Mouse (Mus musculus): ENCODE measurements around the gene Tmigd3. TPM values are rescaled to one million over a fixed set of nuclear protein-coding genes. Genes with fewer than 3 reads are reported as not detected.

Gene Tmigd3
- polyA plus RNA-seq, 1 experiment, result not detected

DNA sequence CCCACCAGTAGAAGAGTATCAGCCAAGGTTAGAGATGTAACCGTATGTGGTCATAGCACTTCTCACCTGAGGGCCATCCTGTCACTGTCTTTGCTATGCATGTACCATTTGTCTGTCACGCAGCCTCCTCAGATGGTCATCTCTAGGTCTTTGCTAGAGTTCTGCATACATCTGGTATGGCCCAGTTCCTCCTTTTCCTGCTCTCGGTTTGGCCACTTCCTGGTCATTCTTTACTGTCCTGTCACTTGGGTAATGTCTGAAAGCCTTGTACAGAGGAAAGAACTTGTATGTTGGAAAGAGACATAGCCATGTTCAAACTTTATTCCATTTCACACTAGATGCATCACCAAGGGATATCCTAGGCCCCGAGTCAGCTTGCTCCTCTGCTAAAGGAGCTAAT lies 30.9 kb upstream of the Tmigd3 start:
- H3K4me1 ChIP-seq (ENCODE audit: control insufficient read depth, insufficient read depth, low read length), result peaks cover 28% of the 10 kb centered on the region
- H3K27ac ChIP-seq (ENCODE audit: insufficient read depth, low read depth, low read length), result peak overlapping the region; percentile 66
- no peak overlapping the region for H3K4me3 ChIP-seq (ENCODE audit: insufficient read depth, low read length)
- no peak for TF ChIP-seq CTCF (IDR thresholded peaks at IDR 0.05; ENCODE audit: low read depth, low read length)
- TF ChIP-seq POLR2A (IDR thresholded peaks at IDR 0.05; ENCODE audit: borderline replicate concordance, low read depth, low read length), result no peak

GRCm38 (mm10) chr3:105846294-105847069 lies 24.2 kb upstream of the Tmigd3 start:
- H3K27ac ChIP-seq (ENCODE audit: insufficient read depth, low read depth, low read length), result no peak overlapping the region
- TF ChIP-seq POLR2A (IDR thresholded peaks at IDR 0.05; ENCODE audit: borderline replicate concordance, low read depth, low read length) (no peak), CTCF (IDR thresholded peaks at IDR 0.05; ENCODE audit: low read depth, low read length) (no peak)
- H3K4me1 ChIP-seq (ENCODE audit: control insufficient read depth, insufficient read depth, low read length), result peaks cover 16% of the 10 kb centered on the region
- H3K4me3 ChIP-seq (ENCODE audit: insufficient read depth, low read length), result no peak overlapping the region

DNA sequence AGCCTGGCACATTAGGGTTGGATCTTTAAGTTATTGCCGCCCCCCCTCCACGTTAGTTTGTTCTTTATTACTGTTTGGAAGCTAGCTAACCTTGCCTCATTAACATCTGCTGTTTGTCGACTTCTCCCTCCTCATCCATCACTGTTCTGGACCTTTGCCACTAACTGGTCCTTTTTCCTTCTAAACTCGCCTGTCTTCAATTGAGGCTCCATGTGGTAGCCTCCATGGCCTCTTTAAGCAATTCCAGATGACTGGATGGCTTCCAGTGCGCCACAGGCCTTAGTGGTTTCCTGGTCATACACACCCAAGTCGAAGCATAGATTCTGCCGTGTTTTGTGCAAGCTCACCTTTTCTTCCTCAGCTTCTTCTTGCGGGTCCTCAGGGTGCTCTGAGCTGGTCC lies 16.9 kb upstream of the Tmigd3 start:
- peaks cover 14% of the 10 kb centered on the region for H3K4me1 ChIP-seq (ENCODE audit: control insufficient read depth, insufficient read depth, low read length)
- TF ChIP-seq CTCF (IDR thresholded peaks at IDR 0.05; ENCODE audit: low read depth, low read length) (no peak), POLR2A (IDR thresholded peaks at IDR 0.05; ENCODE audit: borderline replicate concordance, low read depth, low read length) (no peak)
- no peak overlapping the region for H3K4me3 ChIP-seq (ENCODE audit: insufficient read depth, low read length)
- H3K27ac ChIP-seq (ENCODE audit: insufficient read depth, low read depth, low read length), result no peak overlapping the region

GRCm38 (mm10) chr3:105854786-105855185 lies 15.9 kb upstream of the Tmigd3 start:
- TF ChIP-seq CTCF (IDR thresholded peaks at IDR 0.05; ENCODE audit: low read depth, low read length) (no peak), POLR2A (IDR thresholded peaks at IDR 0.05; ENCODE audit: borderline replicate concordance, low read depth, low read length) (no peak)
- peaks cover 12% of the 10 kb centered on the region for H3K4me1 ChIP-seq (ENCODE audit: control insufficient read depth, insufficient read depth, low read length)
- H3K4me3 ChIP-seq (ENCODE audit: insufficient read depth, low read length), result no peak overlapping the region
- H3K27ac ChIP-seq (ENCODE audit: insufficient read depth, low read depth, low read length), result no peak overlapping the region

DNA sequence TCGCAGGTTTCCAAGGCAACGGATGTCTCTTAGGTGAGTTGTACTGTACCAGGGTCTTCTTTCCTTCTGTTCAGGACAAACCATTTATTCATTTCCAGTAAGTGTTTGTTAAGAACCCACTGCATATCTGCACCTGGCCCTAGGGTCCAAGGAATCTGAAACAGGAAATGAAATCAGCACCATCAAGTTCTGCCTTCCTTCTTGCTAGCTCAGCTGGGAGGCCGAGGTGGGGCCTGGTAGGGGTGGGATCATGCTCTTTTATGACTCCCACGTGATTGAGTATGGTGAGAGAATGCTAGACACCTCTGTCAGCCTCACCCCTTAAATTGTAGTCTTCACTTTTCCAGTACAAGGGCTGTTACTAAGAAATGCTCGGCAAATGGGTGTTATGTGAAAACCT lies 13.2 kb upstream of the Tmigd3 start:
- Histone ChIP-seq H3K4me1 (ENCODE audit: control insufficient read depth, insufficient read depth, low read length) (peaks cover 18% of the 10 kb centered on the region), H3K27ac (ENCODE audit: insufficient read depth, low read depth, low read length) (no peak overlapping the region), H3K4me3 (ENCODE audit: insufficient read depth, low read length) (no peak overlapping the region)
- TF ChIP-seq POLR2A (IDR thresholded peaks at IDR 0.05; ENCODE audit: borderline replicate concordance, low read depth, low read length), result no peak
- no peak for TF ChIP-seq CTCF (IDR thresholded peaks at IDR 0.05; ENCODE audit: low read depth, low read length)

GRCm38 (mm10) chr3:105861747-105862366 lies 8.8 kb upstream of the Tmigd3 start:
- Histone ChIP-seq H3K4me1 (ENCODE audit: control insufficient read depth, insufficient read depth, low read length) (peaks cover 33% of the 10 kb centered on the region), H3K4me3 (ENCODE audit: insufficient read depth, low read length) (no peak overlapping the region), H3K27ac (ENCODE audit: insufficient read depth, low read depth, low read length) (no peak overlapping the region)
- TF ChIP-seq CTCF (IDR thresholded peaks at IDR 0.05; ENCODE audit: low read depth, low read length) (no peak), POLR2A (IDR thresholded peaks at IDR 0.05; ENCODE audit: borderline replicate concordance, low read depth, low read length) (no peak)

- peaks cover 34% of the 10 kb centered on the region for H3K4me1 ChIP-seq (ENCODE audit: control insufficient read depth, insufficient read depth, low read length)
Observed at GRCm38 (mm10) chr3:105864123-105864522, 6.6 kb upstream of the Tmigd3 start.

DNA sequence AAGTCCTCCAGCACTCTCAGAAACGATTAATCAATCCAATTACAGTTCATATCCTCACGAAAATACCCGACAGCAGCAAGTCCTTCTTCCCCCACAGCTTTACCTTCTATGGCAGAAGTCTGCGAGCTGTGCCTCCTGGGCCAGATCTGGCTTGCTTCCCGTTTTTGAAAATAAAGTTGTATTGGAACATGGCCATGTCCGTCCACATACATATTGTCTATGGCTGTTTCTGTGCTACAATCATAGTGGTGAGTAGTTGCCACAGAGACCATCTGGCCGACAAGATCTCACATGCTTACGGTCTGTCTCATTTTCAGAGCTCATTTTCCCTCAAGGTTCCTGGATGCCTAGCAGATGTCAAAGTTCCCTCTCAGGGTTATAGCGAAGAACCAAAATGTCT lies 5.6 kb upstream of the Tmigd3 start:
- H3K4me1 ChIP-seq (ENCODE audit: control insufficient read depth, insufficient read depth, low read length), result peaks cover 34% of the 10 kb centered on the region
- TF ChIP-seq CTCF (IDR thresholded peaks at IDR 0.05; ENCODE audit: low read depth, low read length), result no peak
- TF ChIP-seq POLR2A (IDR thresholded peaks at IDR 0.05; ENCODE audit: borderline replicate concordance, low read depth, low read length), result no peak

More at GRCm38 (mm10) chr3:105864123-105864522, 6.6 kb upstream of the Tmigd3 start:
- Histone ChIP-seq H3K27ac (ENCODE audit: insufficient read depth, low read depth, low read length) (no peak overlapping the region), H3K4me3 (ENCODE audit: insufficient read depth, low read length) (no peak overlapping the region)
- TF ChIP-seq POLR2A (IDR thresholded peaks at IDR 0.05; ENCODE audit: borderline replicate concordance, low read depth, low read length) (no peak), CTCF (IDR thresholded peaks at IDR 0.05; ENCODE audit: low read depth, low read length) (no peak)

GRCm38 (mm10) chr3:105868135-105868534 lies 2.6 kb upstream of the Tmigd3 start:
- no peak overlapping the region for H3K4me3 ChIP-seq (ENCODE audit: insufficient read depth, low read length)
- TF ChIP-seq CTCF (IDR thresholded peaks at IDR 0.05; ENCODE audit: low read depth, low read length) (no peak), POLR2A (IDR thresholded peaks at IDR 0.05; ENCODE audit: borderline replicate concordance, low read depth, low read length) (no peak)
- no peak overlapping the region for H3K27ac ChIP-seq (ENCODE audit: insufficient read depth, low read depth, low read length)
- peaks cover 33% of the 10 kb centered on the region for H3K4me1 ChIP-seq (ENCODE audit: control insufficient read depth, insufficient read depth, low read length)

More for the DNA sequence above, 5.6 kb upstream of the Tmigd3 start:
- Histone ChIP-seq H3K27ac (ENCODE audit: insufficient read depth, low read depth, low read length) (no peak overlapping the region), H3K4me3 (ENCODE audit: insufficient read depth, low read length) (no peak overlapping the region)

DNA sequence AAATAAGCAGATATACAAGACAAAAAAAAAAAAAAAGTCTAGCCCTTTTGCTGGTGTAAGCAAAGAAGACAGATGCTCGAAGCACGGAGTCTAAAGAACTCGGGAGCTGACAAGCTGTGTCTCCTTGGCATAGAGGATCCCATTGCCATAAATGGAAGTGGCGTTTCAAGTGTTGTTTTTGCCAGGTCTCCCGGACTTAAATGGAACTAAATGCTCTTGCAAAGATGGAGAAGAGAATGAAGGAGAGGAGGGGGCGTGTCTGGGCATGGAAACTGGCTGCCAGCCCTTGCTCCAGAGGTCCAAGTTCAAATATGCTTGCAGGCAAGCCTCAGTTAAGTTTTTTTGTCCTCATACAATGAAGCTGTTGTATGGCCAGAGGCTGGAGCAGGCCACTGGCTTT lies 1.3 kb downstream of the Tmigd3 start:
- TF ChIP-seq POLR2A (IDR thresholded peaks at IDR 0.05; ENCODE audit: borderline replicate concordance, low read depth, low read length), result no peak
- TF ChIP-seq CTCF (IDR thresholded peaks at IDR 0.05; ENCODE audit: low read depth, low read length), result no peak
- Histone ChIP-seq H3K27ac (ENCODE audit: insufficient read depth, low read depth, low read length) (no peak overlapping the region), H3K4me3 (ENCODE audit: insufficient read depth, low read length) (no peak overlapping the region), H3K4me1 (ENCODE audit: control insufficient read depth, insufficient read depth, low read length) (peaks cover 29% of the 10 kb centered on the region)

All from bone marrow macrophage, adult 2 months (primary cell).